Mouse (Mus musculus) forebrain, embryonic 15.5 days (tissue): ENCODE results near the gene 2410131K14Rik. TPM values are rescaled to one million over a fixed set of nuclear protein-coding genes. Genes with fewer than 3 reads are reported as not detected.
A peak's percentile ranks its signal among the peaks of the same experiment; 100 is the strongest.

ENCODE experiments used
- ATAC-seq: fragments of 200-750 bp; cut with Nextera tagmentation; replicated peaks from 2 replicates; pipeline ENCODE4 v1.8.0; 2017; ENCODE audit warnings: mild to moderate bottlenecking, moderate TSS enrichment, moderate library complexity
- H3K27ac ChIP-seq: fragments of 300-500 bp; sonication (generic); replicated peaks from 2 replicates; pipeline ENCODE4 v1.5.1; 2015; ENCODE audit warnings: mild to moderate bottlenecking, inconsistent platforms
- H3K27me3 ChIP-seq: fragments of 300-500 bp; sonication (generic); 2 replicates; pipeline ENCODE4 v1.6.1; 2015; ENCODE audit warnings: inconsistent platforms
- H3K36me3 ChIP-seq: fragments of 300-500 bp; sonication (generic); 2 replicates; pipeline ENCODE4 v1.6.1; 2015; ENCODE audit warnings: mild to moderate bottlenecking, inconsistent platforms
- H3K4me1 ChIP-seq: fragments of 300-500 bp; sonication (generic); 2 replicates; pipeline ENCODE4 v1.6.1; 2015; ENCODE audit warnings: inconsistent platforms
- H3K4me2 ChIP-seq: fragments of 300-500 bp; sonication (generic); replicated peaks from 2 replicates; pipeline ENCODE4 v1.6.1; 2015; ENCODE audit warnings: mild to moderate bottlenecking, inconsistent platforms
- H3K4me3 ChIP-seq: fragments of 300-500 bp; sonication (generic); 2 replicates; pipeline ENCODE4 v1.5.1; 2015; ENCODE audit warnings: mild to moderate bottlenecking, inconsistent platforms
- H3K9ac ChIP-seq: fragments of 300-500 bp; sonication (generic); replicated peaks from 2 replicates; pipeline ENCODE4 v1.6.1; 2015; ENCODE audit warnings: mild to moderate bottlenecking, inconsistent platforms
- H3K9me3 ChIP-seq: fragments of 300-500 bp; sonication (generic); 2 replicates; pipeline ENCODE4 v1.6.1; 2016; ENCODE audit warnings: inconsistent platforms
- WGBS: fragments of 180-500 bp; shearing (Covaris S2); methylation state at CpG from one replicate; pipeline ENCODE4 v1.1.7; 2015; ENCODE audit warnings: mixed read lengths; 5-methylcytosine and 5-hydroxymethylcytosine counted together
- polyA plus RNA-seq: library from polyadenylated mRNA; unstranded; fragments of >200 nt; fragmentation: Nextera tagmentation; extraction: Ambion mirVana; gene quantifications from 2 replicates; pipeline ENCODE4 v1.2.1, GENCODE M21; 2015

The 2410131K14Rik gene
- polyA plus RNA-seq, 1 experiment from 2014 or later, result 17.2 TPM

DNA sequence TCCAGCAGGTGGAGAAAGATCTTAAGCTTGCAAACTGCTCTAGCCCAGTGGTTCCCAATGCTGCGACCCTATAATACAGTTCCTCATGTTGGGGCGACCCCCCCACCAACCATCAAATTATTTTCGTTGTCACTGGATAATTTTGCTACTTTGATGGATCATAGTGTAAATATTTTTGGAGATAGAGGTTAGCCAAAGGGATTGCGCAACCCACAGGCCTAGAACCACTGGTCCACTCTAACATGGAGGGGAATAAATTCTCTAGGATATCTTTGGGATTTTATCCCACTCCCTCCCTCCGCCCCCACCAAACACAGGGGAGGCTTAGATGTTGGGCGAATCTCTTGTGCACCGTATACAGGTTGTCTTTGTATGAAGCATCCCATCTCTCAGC, 49.8 kb downstream of the 2410131K14Rik start:
- 82% methylated on average over 7 of the region's 7 CpGs for WGBS
- Histone ChIP-seq H3K9me3 (no peaks in the 10 kb centered on the region), H3K27me3 (no peaks in the 10 kb centered on the region), H3K36me3 (no peaks in the 10 kb centered on the region), H3K4me1 (peaks cover 37% of the 10 kb centered on the region), H3K27ac (peak overlapping the region; percentile 84), H3K4me2 (peak overlapping the region; percentile 36; the same call in 1 of the 2 replicates), H3K9ac (no peak overlapping the region), H3K4me3 (no peak overlapping the region)
- ATAC-seq, result no peak

DNA sequence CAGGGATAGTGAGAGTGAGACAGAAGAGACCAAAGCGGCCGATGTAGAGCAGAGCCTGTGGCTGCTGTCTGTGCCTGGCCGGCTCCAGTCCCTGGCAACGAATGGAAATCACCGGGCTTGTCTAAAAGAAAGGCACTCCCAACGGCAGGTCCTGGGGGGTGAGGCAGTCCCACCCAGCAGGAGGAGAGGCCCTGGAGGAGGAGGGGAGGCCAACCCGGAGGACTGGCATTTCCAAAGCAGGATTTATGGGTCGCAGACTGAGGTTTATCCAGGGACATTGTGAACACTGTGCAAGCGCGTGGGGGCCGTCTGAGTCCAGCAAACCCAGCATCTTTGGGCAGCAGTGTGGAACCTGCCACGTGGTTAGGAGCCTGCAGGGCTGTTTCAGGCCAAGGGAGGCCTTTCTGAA, 52.3 kb downstream of the 2410131K14Rik start:
- no peak overlapping the region for H3K27ac ChIP-seq
- no peak overlapping the region for H3K4me2 ChIP-seq
- 24% methylated on average over 12 of the region's 12 CpGs for WGBS
- ATAC-seq, result no peak
- no peak overlapping the region for H3K4me3 ChIP-seq
- H3K27me3 ChIP-seq, result no peaks in the 10 kb centered on the region
- H3K9me3 ChIP-seq, result no peaks in the 10 kb centered on the region
- no peak overlapping the region; the same call in 1 of the 2 replicates for H3K9ac ChIP-seq
- no peaks in the 10 kb centered on the region for H3K36me3 ChIP-seq
- H3K4me1 ChIP-seq, result peaks cover 40% of the 10 kb centered on the region

DNA sequence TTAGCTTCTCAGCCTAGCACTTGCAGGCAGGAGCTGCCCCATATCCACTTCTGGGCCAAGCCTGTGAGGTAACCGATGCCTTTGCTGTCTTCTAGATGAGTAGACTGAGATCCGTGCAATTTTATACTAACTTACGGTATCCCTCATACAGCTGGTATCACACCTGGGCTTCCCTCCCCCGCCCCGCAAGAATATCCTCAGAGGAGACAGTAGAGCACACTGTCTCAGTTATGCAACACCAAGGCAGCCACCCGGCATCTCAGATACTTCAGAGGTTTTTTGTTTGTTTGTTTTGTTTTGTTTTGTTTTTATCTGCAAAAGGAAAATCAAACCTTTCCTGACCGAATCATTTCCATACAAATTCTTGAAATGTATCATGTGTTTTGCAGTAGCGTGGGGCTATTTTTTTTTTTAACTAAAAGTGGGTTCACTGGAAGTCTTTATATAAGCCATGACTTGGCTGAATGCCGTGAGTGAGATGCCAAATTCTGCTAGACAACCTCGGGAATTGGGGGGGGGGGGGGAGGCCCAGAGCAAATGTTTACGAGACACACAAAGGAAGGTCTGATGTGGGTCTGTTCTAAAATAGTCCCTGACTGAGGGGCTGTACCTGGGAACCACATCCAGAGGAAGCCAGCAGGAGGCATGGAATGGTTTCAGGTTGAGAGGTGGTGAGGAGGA, 54.8 kb downstream of the 2410131K14Rik start:
- WGBS, result 70% methylated on average over 11 of the region's 11 CpGs
- Histone ChIP-seq H3K4me3 (no peak overlapping the region), H3K27ac (no peak overlapping the region), H3K4me2 (no peak overlapping the region), H3K9ac (no peak overlapping the region), H3K9me3 (no peaks in the 10 kb centered on the region), H3K36me3 (no peaks in the 10 kb centered on the region), H3K27me3 (no peaks in the 10 kb centered on the region), H3K4me1 (peaks cover 26% of the 10 kb centered on the region)
- ATAC-seq, result no peak

DNA sequence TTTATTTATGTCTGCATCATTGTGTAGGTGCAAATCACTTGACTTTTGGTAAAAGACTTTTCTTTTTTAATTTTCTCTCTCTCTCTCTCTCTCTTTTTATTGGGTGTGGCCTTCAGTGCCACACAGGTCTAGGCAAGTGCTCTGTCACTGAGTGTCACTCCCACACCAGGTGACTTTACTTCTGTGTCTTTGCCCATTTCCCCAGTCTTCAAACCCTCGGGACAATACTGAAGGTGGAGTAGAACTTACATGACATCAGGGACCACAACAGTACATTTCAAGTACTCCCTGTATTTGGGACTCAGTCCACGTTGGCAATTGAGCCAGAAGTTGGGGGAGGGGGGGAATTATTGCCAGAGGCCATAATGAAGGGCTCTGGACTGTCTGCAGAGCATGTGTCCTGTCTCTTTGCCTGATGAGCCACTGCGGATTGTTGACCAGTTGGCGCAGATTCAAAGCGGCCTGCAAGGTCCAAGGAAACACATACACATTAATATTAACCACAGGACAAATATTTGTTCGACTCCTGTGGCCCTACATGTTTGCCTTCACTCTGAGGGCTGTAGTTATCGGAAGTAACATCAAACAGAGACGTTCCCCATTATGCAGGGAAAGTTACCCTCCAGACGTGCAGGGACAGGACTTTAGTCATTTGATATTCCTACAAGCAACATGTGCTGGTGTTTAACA, 57.6 kb downstream of the 2410131K14Rik start:
- H3K4me3 ChIP-seq, result no peak overlapping the region
- H3K4me2 ChIP-seq, result no peak overlapping the region
- H3K27me3 ChIP-seq, result no peaks in the 10 kb centered on the region
- peaks cover 15% of the 10 kb centered on the region for H3K4me1 ChIP-seq
- H3K27ac ChIP-seq, result no peak overlapping the region
- 76% methylated on average over 9 of the region's 9 CpGs for WGBS
- ATAC-seq, result no peak
- H3K36me3 ChIP-seq, result no peaks in the 10 kb centered on the region
- H3K9ac ChIP-seq, result no peak overlapping the region
- H3K9me3 ChIP-seq, result no peaks in the 10 kb centered on the region

DNA sequence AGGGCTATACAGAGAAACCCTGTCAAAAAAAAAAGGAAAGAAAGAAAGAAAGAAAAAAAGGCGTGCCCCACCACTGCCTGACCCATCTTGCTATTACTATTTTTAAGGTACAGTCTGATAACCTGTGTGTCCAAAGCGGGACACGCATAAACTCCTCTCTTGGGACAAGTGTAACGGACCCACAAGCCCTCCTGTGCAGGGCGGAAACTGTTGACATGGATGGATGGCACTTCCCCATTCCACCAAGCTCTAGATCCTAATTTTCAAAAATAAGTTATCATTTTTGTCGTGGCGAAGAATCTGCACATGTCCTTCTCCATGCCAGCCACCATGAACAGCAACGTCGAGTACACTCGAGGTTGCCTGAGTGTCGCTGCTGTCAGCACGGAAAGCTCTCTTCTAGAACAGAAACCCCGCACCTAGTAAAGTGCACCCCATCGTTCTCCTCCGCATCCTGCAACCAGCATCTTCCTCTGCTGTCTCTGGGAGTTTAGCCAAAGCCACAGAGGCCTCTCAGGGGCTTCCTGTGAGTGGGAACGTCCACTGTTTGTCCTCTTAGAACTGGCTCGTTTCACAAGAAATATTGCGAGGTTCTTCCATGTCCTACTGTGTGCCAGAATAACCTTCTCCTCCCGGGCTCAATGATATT, 60.1 kb downstream of the 2410131K14Rik start:
- H3K27ac ChIP-seq, result no peak overlapping the region
- no peaks in the 10 kb centered on the region for H3K36me3 ChIP-seq
- H3K9ac ChIP-seq, result no peak overlapping the region
- no peaks in the 10 kb centered on the region for H3K27me3 ChIP-seq
- no peak overlapping the region for H3K4me3 ChIP-seq
- no peak overlapping the region for H3K4me2 ChIP-seq
- H3K4me1 ChIP-seq, result 0 out of 2 replicates have a peak, but pooled peaks cover 2% of the 10 kb centered on the region
- H3K9me3 ChIP-seq, result no peaks in the 10 kb centered on the region
- WGBS, result 88% methylated on average over 19 of the region's 19 CpGs
- no peak for ATAC-seq

DNA sequence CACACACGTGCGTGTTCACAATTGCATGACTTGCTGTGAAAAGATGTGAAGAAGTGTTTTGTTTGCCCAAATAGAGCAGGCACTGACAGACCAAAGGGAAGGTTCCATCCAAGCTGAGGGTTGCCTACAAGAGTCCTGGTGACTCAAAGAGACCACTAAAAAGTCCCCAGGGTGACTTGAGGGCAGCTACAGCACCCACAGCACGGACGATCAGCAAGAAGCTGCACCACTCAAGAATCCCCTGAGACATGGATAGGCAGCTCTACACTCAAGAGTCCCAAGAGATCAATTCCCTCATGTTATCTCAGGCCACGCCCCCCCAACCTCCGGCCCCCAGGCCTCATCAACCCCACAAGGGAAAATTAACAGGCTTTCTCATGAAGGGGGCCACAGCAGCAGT, 65.4 kb downstream of the 2410131K14Rik start:
- H3K27me3 ChIP-seq, result no peaks in the 10 kb centered on the region
- no peaks in the 10 kb centered on the region for H3K4me1 ChIP-seq
- no peak overlapping the region for H3K9ac ChIP-seq
- ATAC-seq, result no peak
- no peaks in the 10 kb centered on the region for H3K9me3 ChIP-seq
- H3K27ac ChIP-seq, result no peak overlapping the region
- H3K4me3 ChIP-seq, result no peak overlapping the region
- no peak overlapping the region for H3K4me2 ChIP-seq
- 91% methylated on average over 6 of the region's 6 CpGs for WGBS
- H3K36me3 ChIP-seq, result no peaks in the 10 kb centered on the region

DNA sequence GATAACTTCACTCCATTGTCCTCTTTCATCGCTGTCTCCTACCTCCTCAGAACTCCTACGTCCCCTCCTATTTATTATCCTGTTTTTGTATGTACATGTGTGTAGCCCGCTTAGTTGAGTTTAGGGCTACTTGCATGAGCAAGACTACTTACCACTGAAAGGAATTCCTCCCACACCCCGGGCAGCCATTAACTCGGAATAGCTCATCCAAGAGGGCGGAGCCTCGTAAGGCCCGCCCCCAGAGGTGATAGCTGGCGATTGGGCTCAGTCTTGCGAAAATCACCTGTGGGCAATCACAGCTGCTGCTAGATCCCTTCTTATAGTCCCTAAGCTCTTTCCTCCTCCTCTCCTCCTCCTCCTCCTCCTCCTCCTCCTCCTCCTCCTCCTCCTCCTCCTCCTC, 66.2 kb downstream of the 2410131K14Rik start:
- Histone ChIP-seq H3K27ac (no peak overlapping the region), H3K4me2 (no peak overlapping the region), H3K27me3 (no peaks in the 10 kb centered on the region), H3K9me3 (no peaks in the 10 kb centered on the region), H3K4me1 (no peaks in the 10 kb centered on the region), H3K36me3 (no peaks in the 10 kb centered on the region), H3K4me3 (no peak overlapping the region), H3K9ac (no peak overlapping the region)
- ATAC-seq, result no peak
- WGBS, result 73% methylated on average over 10 of the region's 10 CpGs

DNA sequence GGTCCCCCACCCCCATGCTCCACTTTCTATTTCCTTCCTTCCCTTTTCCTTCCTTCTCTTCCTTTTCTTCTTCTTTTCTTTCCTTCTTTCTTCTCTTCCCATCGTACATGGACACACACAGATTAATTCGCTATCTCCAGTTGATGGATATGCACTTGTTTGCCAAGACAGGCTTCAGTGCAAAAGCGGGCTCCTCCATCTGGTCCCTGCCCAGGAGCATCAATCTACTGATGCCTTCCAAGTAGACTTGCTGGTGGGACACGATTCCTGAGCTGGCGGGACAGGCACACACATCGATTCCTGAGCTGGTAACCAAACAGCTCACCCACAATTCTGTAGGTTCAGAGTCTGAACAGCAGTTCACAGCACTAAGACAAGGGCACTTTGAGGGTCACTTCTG, 68.7 kb downstream of the 2410131K14Rik start:
- H3K4me3 ChIP-seq, result no peak overlapping the region
- no peak overlapping the region for H3K9ac ChIP-seq
- no peak for ATAC-seq
- H3K27me3 ChIP-seq, result no peaks in the 10 kb centered on the region
- peaks cover under 1% of the 10 kb centered on the region for H3K4me1 ChIP-seq
- H3K27ac ChIP-seq, result no peak overlapping the region
- no peak overlapping the region for H3K4me2 ChIP-seq
- H3K36me3 ChIP-seq, result no peaks in the 10 kb centered on the region
- 82% methylated on average over 6 of the region's 6 CpGs for WGBS
- no peaks in the 10 kb centered on the region for H3K9me3 ChIP-seq

Other genes with a start within 250 kb of the 2410131K14Rik start
- 9.9 and 10.6 TPM in 2 replicates for gene Tesc, start 217.5 kb upstream of the 2410131K14Rik start, polyA plus RNA-seq
- 22.3 and 25.2 TPM in 2 replicates for gene Fbxw8, start 89.8 kb upstream of the 2410131K14Rik start, polyA plus RNA-seq
- gene Hrk, start 80.6 kb upstream of the 2410131K14Rik start, polyA plus RNA-seq, result 2.3 and 2.7 TPM in 2 replicates
- gene Rnft2, start 111 bp upstream of the 2410131K14Rik start, polyA plus RNA-seq, result 8.5 and 9.5 TPM in 2 replicates